Mouse (Mus musculus): Measurements from ENCODE around the gene Gtsf2. TPM values are rescaled to one million over a fixed set of nuclear protein-coding genes. Genes with fewer than 3 reads are reported as not detected.

Gtsf2 gene
- polyA plus RNA-seq, 1 experiment from 2014 or later = not detected

- H3K36me3 ChIP-seq (replicated peaks; ENCODE audit: insufficient read depth, low read length) = peaks cover 6% of the 10 kb centered on the region; the same call in 1 of the 2 replicates
- no peak overlapping the region for H3K4me3 ChIP-seq (ENCODE audit: low read depth, low read length)
- DNase-seq (no peak), ATAC-seq (no peak)
- no peak overlapping the region for H3K4me2 ChIP-seq (ENCODE audit: low read depth, low read length)
- no peak overlapping the region for H3K27ac ChIP-seq (ENCODE audit: low read depth)
- H3K9ac ChIP-seq (replicated peaks) = no peak overlapping the region
- TF ChIP-seq CTCF (IDR thresholded peaks at IDR 0.05; ENCODE audit: low read depth) (0 out of 2 replicates have a peak, but pooled peaks have one; percentile 23), EP300 (IDR thresholded peaks at IDR 0.05; ENCODE audit: low read depth) (no peak)
- no peaks in the 10 kb centered on the region for H3K27me3 ChIP-seq (ENCODE audit: insufficient read depth, low read length)
- H3K4me1 ChIP-seq (ENCODE audit: insufficient read depth) = no peaks in the 10 kb centered on the region
- no peaks in the 10 kb centered on the region for H3K9me3 ChIP-seq (ENCODE audit: low read length)
- 11% methylated on average over 1 of the region's 1 CpGs for WGBS (ENCODE audit: insufficient replicate concordance)
Measured at GRCm38 (mm10) chr15:103482488-103482887, 34.2 kb upstream of the Gtsf2 start.

GRCm38 (mm10) chr15:103480129-103480528 lies 31.9 kb upstream of the Gtsf2 start:
- no peak overlapping the region for H3K4me2 ChIP-seq (ENCODE audit: low read depth, low read length)
- no peak overlapping the region for H3K9ac ChIP-seq (replicated peaks)
- no peak overlapping the region for H3K4me3 ChIP-seq (ENCODE audit: low read depth, low read length)
- TF ChIP-seq EP300 (IDR thresholded peaks at IDR 0.05; ENCODE audit: low read depth) (no peak), CTCF (IDR thresholded peaks at IDR 0.05; ENCODE audit: low read depth) (no peak)
- H3K4me1 ChIP-seq (ENCODE audit: insufficient read depth) = no peaks in the 10 kb centered on the region
- H3K27me3 ChIP-seq (ENCODE audit: insufficient read depth, low read length) = no peaks in the 10 kb centered on the region
- H3K36me3 ChIP-seq (replicated peaks; ENCODE audit: insufficient read depth, low read length) = peaks cover 9% of the 10 kb centered on the region
- H3K9me3 ChIP-seq (ENCODE audit: low read length) = no peaks in the 10 kb centered on the region
- ATAC-seq (no peak), DNase-seq (no peak)
- no peak overlapping the region for H3K27ac ChIP-seq (ENCODE audit: low read depth)
- 69% methylated on average over 2 of the region's 2 CpGs for WGBS (ENCODE audit: insufficient replicate concordance)

GRCm38 (mm10) chr15:103479080-103479606 lies 30.9 kb upstream of the Gtsf2 start:
- H3K27ac ChIP-seq (ENCODE audit: low read depth) = no peak overlapping the region
- no peak overlapping the region for H3K9ac ChIP-seq (replicated peaks)
- no peak for TF ChIP-seq CTCF (IDR thresholded peaks at IDR 0.05; ENCODE audit: low read depth)
- TF ChIP-seq EP300 (IDR thresholded peaks at IDR 0.05; ENCODE audit: low read depth) = no peak
- H3K4me1 ChIP-seq (ENCODE audit: insufficient read depth) = no peaks in the 10 kb centered on the region
- no peak overlapping the region for H3K4me2 ChIP-seq (ENCODE audit: low read depth, low read length)
- no peak for ATAC-seq
- 72% methylated on average over 1 of the region's 1 CpGs for WGBS (ENCODE audit: insufficient replicate concordance)
- H3K9me3 ChIP-seq (ENCODE audit: low read length) = no peaks in the 10 kb centered on the region
- H3K27me3 ChIP-seq (ENCODE audit: insufficient read depth, low read length) = no peaks in the 10 kb centered on the region
- no peak for DNase-seq
- H3K36me3 ChIP-seq (replicated peaks; ENCODE audit: insufficient read depth, low read length) = peaks cover 9% of the 10 kb centered on the region
- H3K4me3 ChIP-seq (ENCODE audit: low read depth, low read length) = no peak overlapping the region

- no peaks in the 10 kb centered on the region for H3K27me3 ChIP-seq (ENCODE audit: insufficient read depth, low read length)
- ATAC-seq = no peak
- no peak overlapping the region for H3K4me2 ChIP-seq (ENCODE audit: low read depth, low read length)
- 84% methylated on average over 5 of the region's 5 CpGs for WGBS (ENCODE audit: insufficient replicate concordance)
- H3K9me3 ChIP-seq (ENCODE audit: low read length) = no peaks in the 10 kb centered on the region
- no peak for DNase-seq
- no peaks in the 10 kb centered on the region for H3K4me1 ChIP-seq (ENCODE audit: insufficient read depth)
- TF ChIP-seq EP300 (IDR thresholded peaks at IDR 0.05; ENCODE audit: low read depth) (no peak), CTCF (IDR thresholded peaks at IDR 0.05; ENCODE audit: low read depth) (no peak)
- H3K4me3 ChIP-seq (ENCODE audit: low read depth, low read length) = no peak overlapping the region
- no peak overlapping the region for H3K9ac ChIP-seq (replicated peaks)
- peaks cover 5% of the 10 kb centered on the region for H3K36me3 ChIP-seq (replicated peaks; ENCODE audit: insufficient read depth, low read length)
- H3K27ac ChIP-seq (ENCODE audit: low read depth) = no peak overlapping the region
Measured at GRCm38 (mm10) chr15:103473769-103474168, 25.5 kb upstream of the Gtsf2 start.

- TF ChIP-seq CTCF (IDR thresholded peaks at IDR 0.05; ENCODE audit: low read depth) = no peak
- no peak for TF ChIP-seq EP300 (IDR thresholded peaks at IDR 0.05; ENCODE audit: low read depth)
- Histone ChIP-seq H3K9me3 (ENCODE audit: low read length) (no peaks in the 10 kb centered on the region), H3K4me1 (ENCODE audit: insufficient read depth) (no peaks in the 10 kb centered on the region), H3K27ac (ENCODE audit: low read depth) (no peak overlapping the region), H3K9ac (replicated peaks) (no peak overlapping the region), H3K4me3 (ENCODE audit: low read depth, low read length) (no peak overlapping the region), H3K36me3 (replicated peaks; ENCODE audit: insufficient read depth, low read length) (peaks cover 5% of the 10 kb centered on the region), H3K4me2 (ENCODE audit: low read depth, low read length) (no peak overlapping the region), H3K27me3 (ENCODE audit: insufficient read depth, low read length) (no peaks in the 10 kb centered on the region)
- no peak for ATAC-seq
- WGBS (ENCODE audit: insufficient replicate concordance) = 83% methylated on average over 7 of the region's 7 CpGs
- DNase-seq = no peak
Measured at GRCm38 (mm10) chr15:103473182-103473581, 24.9 kb upstream of the Gtsf2 start.

- Histone ChIP-seq H3K9ac (replicated peaks) (no peak overlapping the region), H3K4me2 (ENCODE audit: low read depth, low read length) (no peak overlapping the region), H3K36me3 (replicated peaks; ENCODE audit: insufficient read depth, low read length) (peaks cover 5% of the 10 kb centered on the region; the same call in 1 of the 2 replicates), H3K4me3 (ENCODE audit: low read depth, low read length) (no peak overlapping the region), H3K27ac (ENCODE audit: low read depth) (no peak overlapping the region), H3K4me1 (ENCODE audit: insufficient read depth) (no peaks in the 10 kb centered on the region), H3K9me3 (ENCODE audit: low read length) (no peaks in the 10 kb centered on the region), H3K27me3 (ENCODE audit: insufficient read depth, low read length) (no peaks in the 10 kb centered on the region)
- DNase-seq (no peak), ATAC-seq (no peak)
- 69% methylated on average over 3 of the region's 3 CpGs for WGBS (ENCODE audit: insufficient replicate concordance)
- no peak for TF ChIP-seq EP300 (IDR thresholded peaks at IDR 0.05; ENCODE audit: low read depth)
- TF ChIP-seq CTCF (IDR thresholded peaks at IDR 0.05; ENCODE audit: low read depth) = no peak
Measured at GRCm38 (mm10) chr15:103472265-103472664, 24.0 kb upstream of the Gtsf2 start.
